Mouse (Mus musculus) spleen, adult 10 weeks (tissue): ENCODE measurements around the gene Ptpn20. TPM values are rescaled to one million over a fixed set of nuclear protein-coding genes. Genes with fewer than 3 reads are reported as not detected.

Source experiments
- polyA plus RNA-seq: library from polyadenylated mRNA; stranded (reverse); fragments of 350-450 nt; fragmentation: Illumina TruSeq; extraction: RNeasy Lipid Tissue Mini Kit (QIAGEN cat#74804); gene quantifications from one replicate; pipeline ENCODE4 v1.2.3, GENCODE M21; 2015; ENCODE audit warnings: low replicate concordance; ENCODE audit not compliant: insufficient read depth

Gene Ptpn20
- not detected for polyA plus RNA-seq

GRCm38 (mm10) chr14:33588951-33589350 is at the start of gene Ptpn20:
Ptpn20 (plus strand) TSS chr14:33589207.

Other genes with a start within 250 kb of the Ptpn20 start
- gene Mapk8, start 142.0 kb upstream of the Ptpn20 start, polyA plus RNA-seq, result 47.8 TPM
- 0.15 TPM for gene Frmpd2, start 117.5 kb upstream of the Ptpn20 start, polyA plus RNA-seq